ENCODE assay signal across 25 mouse cellular contexts in the genomic region with DNA sequence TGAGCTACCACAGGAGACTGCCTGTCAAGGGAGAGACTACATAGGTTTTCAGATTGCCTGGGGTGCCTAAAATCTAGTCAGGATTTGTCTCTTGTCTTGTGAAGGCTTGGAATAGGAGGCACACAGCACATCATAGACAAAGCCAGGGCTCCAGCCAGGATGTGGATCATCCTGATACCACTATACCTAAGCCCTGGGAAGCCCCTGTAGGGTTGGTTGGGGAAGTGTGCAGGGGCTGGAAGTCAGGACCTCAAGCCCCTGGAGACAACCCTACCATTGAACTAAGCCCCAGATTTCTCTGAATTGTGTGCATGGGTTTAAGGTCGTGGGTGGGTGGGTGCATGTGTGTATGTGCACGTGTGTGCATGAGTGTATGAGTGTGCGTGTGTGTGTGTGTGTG. TPM values are rescaled to one million over a fixed set of nuclear protein-coding genes. Genes with fewer than 3 reads are reported as not detected.
"Had no signal": no experiment of that assay in that cellular context is flagged by ENCODE, and none has a peak within 500 bp of the region (broad histone marks: within the 10 kb centered on the region; RNA-seq: fewer than 3 reads in every experiment).

No protein-coding gene starts in this region.

- H3K9ac ChIP-seq: kidney, embryonic 15.5 days; limb, embryonic 12.5 days; limb, embryonic 15.5 days; liver, embryonic 14.5 days; liver, postnatal 0 days; lung, embryonic 14.5 days; midbrain, embryonic 12.5 days; midbrain, embryonic 15.5 days; neural tube, embryonic 13.5 days; stomach, embryonic 15.5 days had no signal

- H3K4me3 ChIP-seq: kidney, embryonic 15.5 days; limb, embryonic 12.5 days; limb, embryonic 15.5 days; midbrain, embryonic 12.5 days; midbrain, embryonic 15.5 days; myocyte; neural tube, embryonic 13.5 days; stomach, embryonic 15.5 days had no signal

- H3K4me1 ChIP-seq: kidney, embryonic 15.5 days; limb, embryonic 12.5 days; midbrain, embryonic 12.5 days; midbrain, embryonic 15.5 days; neural tube, embryonic 13.5 days; stomach, embryonic 15.5 days had no signal

- ATAC-seq: liver, postnatal 0 days; midbrain, embryonic 15.5 days had no signal

- H3K9me3 ChIP-seq: kidney, embryonic 15.5 days; limb, embryonic 12.5 days; limb, embryonic 15.5 days; midbrain, embryonic 12.5 days; midbrain, embryonic 15.5 days; neural tube, embryonic 13.5 days; stomach, embryonic 15.5 days had no signal

- H3K27me3 ChIP-seq: kidney, embryonic 15.5 days; limb, embryonic 12.5 days; limb, embryonic 15.5 days; midbrain, embryonic 12.5 days; midbrain, embryonic 15.5 days; neural tube, embryonic 13.5 days; stomach, embryonic 15.5 days had no signal

- H3K27ac ChIP-seq: limb, embryonic 12.5 days; limb, embryonic 15.5 days; liver, embryonic 14.5 days; midbrain, embryonic 12.5 days; midbrain, embryonic 15.5 days; neural tube, embryonic 13.5 days; stomach, embryonic 15.5 days had no signal

- H3K4me2 ChIP-seq: kidney, embryonic 15.5 days; limb, embryonic 12.5 days; limb, embryonic 15.5 days; liver, embryonic 11.5 days; lung, embryonic 14.5 days; midbrain, embryonic 12.5 days; midbrain, embryonic 15.5 days; neural tube, embryonic 13.5 days; stomach, embryonic 15.5 days had no signal

- DNase-seq: kidney, adult 8-10 months; kidney, postnatal 4 days; left cerebral cortex, postnatal 4 days; liver, postnatal 0 days; retina, postnatal 1 day; right cerebral cortex, postnatal 25 days; spleen, adult 18-20 months; thymus, adult 2 months; thymus, postnatal 14 days; thymus, postnatal 4 days had no signal

- H3K36me3 ChIP-seq: kidney, embryonic 15.5 days; limb, embryonic 12.5 days; limb, embryonic 15.5 days; midbrain, embryonic 12.5 days; midbrain, embryonic 15.5 days; neural tube, embryonic 13.5 days; stomach, embryonic 15.5 days had no signal

RNA-seq across cellular contexts. Expression of gene Ssu2, which starts 0.6 kb away (rescaled TPM):
- total RNA-seq: megakaryocyte progenitor cell, adult 5-6 weeks; megakaryocyte-erythroid progenitor cell, adult 5-6 weeks; monocyte, adult 5-6 weeks; neutrophil, adult 5-6 weeks had no signal
- polyA plus RNA-seq: liver, postnatal 0 days had no signal
